Mouse (Mus musculus) heart, embryonic 12.5 days (tissue): ENCODE results near the gene Gm20708. TPM values are rescaled to one million over a fixed set of nuclear protein-coding genes. Genes with fewer than 3 reads are reported as not detected.
"Not testable (repeated sequence)": the region's sequence is repeated elsewhere in the genome, so short reads cannot be mapped to it uniquely, and the experiment has no call there.

Experiments
- ATAC-seq: fragments of 200-750 bp; cut with Nextera tagmentation; 2 replicates; pipeline ENCODE4 v1.8.0; 2017; ENCODE audit warnings: moderate TSS enrichment, moderate library complexity; ENCODE audit not compliant: insufficient number of reproducible peaks, low FRiP score
- H3K27ac ChIP-seq: fragments of 300-500 bp; sonication (generic); 2 replicates; pipeline ENCODE4 v1.5.1; 2016; ENCODE audit warnings: mild to moderate bottlenecking, moderate library complexity; ENCODE audit not compliant: poor library complexity, severe bottlenecking
- H3K27me3 ChIP-seq: fragments of 300-500 bp; sonication (generic); replicated peaks from 2 replicates; pipeline ENCODE4 v1.6.1; 2016; ENCODE audit warnings: mild to moderate bottlenecking, moderate library complexity
- H3K36me3 ChIP-seq: fragments of 300-500 bp; sonication (generic); 2 replicates; pipeline ENCODE4 v1.6.1; 2016; ENCODE audit warnings: mild to moderate bottlenecking, moderate library complexity
- H3K4me1 ChIP-seq: fragments of 300-500 bp; sonication (generic); replicated peaks from 2 replicates; pipeline ENCODE4 v1.6.1; 2016; ENCODE audit warnings: mild to moderate bottlenecking
- H3K4me2 ChIP-seq: fragments of 300-500 bp; sonication (generic); 2 replicates; pipeline ENCODE4 v1.6.1; 2016; ENCODE audit warnings: mild to moderate bottlenecking, moderate library complexity
- H3K4me3 ChIP-seq: fragments of 300-500 bp; sonication (generic); 2 replicates; pipeline ENCODE4 v1.5.1; 2016; ENCODE audit warnings: mild to moderate bottlenecking
- H3K9ac ChIP-seq: fragments of 300-500 bp; sonication (generic); 2 replicates; pipeline ENCODE4 v1.6.1; 2016; ENCODE audit warnings: mild to moderate bottlenecking, moderate library complexity
- H3K9me3 ChIP-seq: fragments of 300-500 bp; sonication (generic); replicated peaks from 2 replicates; pipeline ENCODE4 v1.6.1; 2016; ENCODE audit warnings: mild to moderate bottlenecking, moderate library complexity
- WGBS: fragments of 180-500 bp; shearing (Covaris S2); methylation state at CpG from one replicate; pipeline ENCODE4 v1.1.7; 2016; 5-methylcytosine and 5-hydroxymethylcytosine counted together
- polyA plus RNA-seq: library from polyadenylated mRNA; unstranded; fragments of >200 nt; fragmentation: Nextera tagmentation; extraction: Ambion mirVana; gene quantifications from 2 replicates; pipeline ENCODE4 v1.2.1, GENCODE M21; 2016

The Gm20708 gene
- polyA plus RNA-seq, 1 experiment from 2014 or later = 0.78 TPM

DNA sequence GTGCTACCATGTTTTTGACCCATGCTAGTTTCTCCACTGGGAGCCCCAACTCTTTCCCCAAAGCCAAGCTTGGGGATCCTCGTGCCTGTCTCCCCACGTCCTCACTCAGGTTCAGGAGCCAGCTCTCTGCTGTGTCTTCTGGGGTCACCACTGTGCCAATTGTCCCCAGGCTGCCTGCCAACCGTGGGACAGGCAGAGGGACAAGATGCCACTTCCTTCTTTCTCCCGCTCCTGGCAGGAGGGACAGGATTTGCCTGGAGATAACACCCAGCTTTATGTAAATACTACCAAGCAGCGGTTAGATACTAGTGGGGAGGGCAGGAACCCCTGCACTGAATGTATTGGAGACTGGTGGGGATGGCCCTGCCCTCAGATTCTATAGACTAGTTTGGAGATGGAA is 4.4 kb downstream of the Gm20708 start:
- Histone ChIP-seq H3K36me3 (peaks cover 71% of the 10 kb centered on the region), H3K9me3 (no peaks in the 10 kb centered on the region), H3K27ac (no peak overlapping the region), H3K27me3 (no peaks in the 10 kb centered on the region), H3K9ac (no peak overlapping the region), H3K4me3 (no peak overlapping the region), H3K4me2 (no peak overlapping the region), H3K4me1 (peaks cover 40% of the 10 kb centered on the region)
- no peak for ATAC-seq
- WGBS = 62% methylated on average over 5 of the region's 5 CpGs

DNA sequence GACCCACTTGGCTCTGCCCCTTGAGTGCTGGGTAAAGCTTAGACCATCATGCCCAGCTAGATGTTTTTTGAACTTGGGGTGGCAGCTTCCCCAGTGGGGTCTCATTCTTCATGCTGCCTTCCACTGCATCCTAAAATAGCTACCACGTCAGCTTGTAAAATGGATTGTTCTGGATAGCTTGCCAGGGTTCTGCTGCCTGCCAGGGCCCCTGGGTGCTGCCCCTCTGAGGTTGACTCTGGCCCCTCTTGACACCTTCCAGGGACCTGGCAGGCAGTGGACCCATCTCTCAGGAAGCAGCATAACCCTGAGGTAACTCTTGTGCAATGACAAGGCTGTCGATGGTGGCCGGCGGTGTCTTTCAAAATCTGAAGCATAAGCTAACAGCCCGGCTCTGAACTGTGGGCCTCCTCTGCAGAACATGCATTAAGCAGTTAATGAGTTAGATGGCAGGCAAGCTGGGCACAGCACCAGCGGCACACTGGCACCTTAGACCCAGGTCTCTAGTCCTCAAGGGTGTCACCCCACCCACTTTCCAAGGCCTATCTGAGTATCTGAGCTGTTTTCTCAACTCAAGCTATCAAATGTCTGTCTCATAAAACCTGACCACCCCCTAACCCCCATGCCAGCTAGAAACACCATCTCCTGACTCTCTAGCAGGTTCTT is 5.4 kb downstream of the Gm20708 start:
- H3K36me3 ChIP-seq = peaks cover 80% of the 10 kb centered on the region
- H3K27ac ChIP-seq = no peak overlapping the region
- no peaks in the 10 kb centered on the region for H3K27me3 ChIP-seq
- 88% methylated on average over 6 of the region's 6 CpGs for WGBS
- H3K4me1 ChIP-seq = peaks cover 45% of the 10 kb centered on the region
- no peaks in the 10 kb centered on the region for H3K9me3 ChIP-seq
- no peak overlapping the region for H3K4me2 ChIP-seq
- H3K4me3 ChIP-seq = no peak overlapping the region
- ATAC-seq = no peak
- no peak overlapping the region for H3K9ac ChIP-seq

GRCm38 (mm10) chr11:117815850-117816249 is 6.4 kb downstream of the Gm20708 start:
- H3K36me3 ChIP-seq = peaks cover 91% of the 10 kb centered on the region
- peaks cover 42% of the 10 kb centered on the region for H3K4me1 ChIP-seq
- not testable (repeated sequence) for H3K9ac ChIP-seq, H3K4me2 ChIP-seq, H3K27ac ChIP-seq, H3K4me3 ChIP-seq, ATAC-seq, H3K9me3 ChIP-seq, H3K27me3 ChIP-seq
- WGBS = 77% methylated on average over 9 of the region's 9 CpGs

DNA sequence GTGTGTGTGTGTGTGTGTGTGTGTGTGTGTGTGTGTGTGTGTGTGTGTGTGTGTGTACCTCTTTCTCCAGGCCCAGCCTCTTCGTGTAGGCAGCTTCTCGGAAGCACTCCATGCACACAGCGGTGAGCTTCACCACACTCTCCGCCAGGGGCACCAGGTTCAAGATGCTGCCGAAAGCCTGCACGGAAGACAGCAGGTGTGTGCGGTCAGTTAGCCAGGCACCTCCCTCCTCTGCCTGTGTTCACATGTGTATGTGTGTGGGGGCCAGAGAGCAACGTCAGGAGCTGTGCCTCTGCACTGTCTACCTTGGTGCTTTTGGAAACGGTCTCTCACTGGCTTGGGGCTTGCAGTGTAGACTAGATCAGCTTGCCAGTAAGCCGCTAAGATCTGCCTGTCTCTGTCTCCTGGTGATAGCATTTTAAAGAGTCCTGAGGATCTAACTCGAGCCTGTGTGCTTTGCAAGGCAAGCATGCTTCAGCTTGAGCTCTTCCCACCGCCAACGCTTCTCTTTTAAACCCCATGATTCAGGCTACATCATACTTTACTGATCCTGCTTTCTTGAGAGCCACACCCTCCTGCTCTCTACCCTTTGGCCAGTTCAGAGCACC is 7.0 kb downstream of the Gm20708 start:
- no peak for ATAC-seq
- Histone ChIP-seq H3K4me3 (no peak overlapping the region), H3K9ac (no peak overlapping the region), H3K4me2 (no peak overlapping the region), H3K4me1 (peaks cover 36% of the 10 kb centered on the region), H3K9me3 (no peaks in the 10 kb centered on the region), H3K27ac (no peak overlapping the region), H3K27me3 (no peaks in the 10 kb centered on the region), H3K36me3 (peaks cover 97% of the 10 kb centered on the region)
- WGBS = 91% methylated on average over 13 of the region's 13 CpGs

DNA sequence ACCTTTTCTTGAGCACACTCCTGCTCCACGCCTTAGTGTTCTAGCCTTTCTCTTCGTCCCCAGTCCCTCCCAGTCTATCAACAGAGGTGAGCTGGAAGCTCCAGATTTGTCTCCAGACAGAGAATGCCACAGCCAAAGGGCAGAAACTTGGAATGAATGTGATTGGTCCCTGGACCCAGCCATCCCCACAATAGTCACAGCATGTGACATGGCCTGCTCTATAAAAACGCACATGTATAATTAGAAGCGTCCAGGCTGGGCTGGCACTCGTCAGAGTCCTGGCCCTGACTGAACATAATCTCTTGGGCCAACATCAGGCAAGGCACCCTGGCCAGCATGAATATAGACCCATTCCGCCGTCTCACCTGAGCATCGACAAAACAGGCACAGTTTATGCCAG is 9.6 kb downstream of the Gm20708 start:
- no peaks in the 10 kb centered on the region for H3K27me3 ChIP-seq
- peak overlapping the region; percentile 9; the same call in 1 of the 2 replicates for H3K9ac ChIP-seq
- H3K4me1 ChIP-seq = peaks cover 49% of the 10 kb centered on the region
- WGBS = 68% methylated on average over 8 of the region's 8 CpGs
- no peak overlapping the region for H3K4me3 ChIP-seq
- no peaks in the 10 kb centered on the region for H3K9me3 ChIP-seq
- H3K27ac ChIP-seq = peak overlapping the region; percentile 40; the same call in 1 of the 2 replicates
- no peak overlapping the region for H3K4me2 ChIP-seq
- peaks cover 96% of the 10 kb centered on the region for H3K36me3 ChIP-seq
- no peak for ATAC-seq

GRCm38 (mm10) chr11:117820173-117820572 is 10.7 kb downstream of the Gm20708 start:
- no peak overlapping the region for H3K9ac ChIP-seq
- peaks cover 49% of the 10 kb centered on the region for H3K4me1 ChIP-seq
- 0 out of 2 replicates have a peak overlapping the region, but pooled peaks have one; percentile 21 for H3K27ac ChIP-seq
- no peaks in the 10 kb centered on the region for H3K27me3 ChIP-seq
- H3K36me3 ChIP-seq = peaks cover 85% of the 10 kb centered on the region
- no peak for ATAC-seq
- 90% methylated on average over 7 of the region's 7 CpGs for WGBS
- H3K4me3 ChIP-seq = no peak overlapping the region
- H3K9me3 ChIP-seq = no peaks in the 10 kb centered on the region
- H3K4me2 ChIP-seq = no peak overlapping the region

- H3K27ac ChIP-seq = no peak overlapping the region
- no peaks in the 10 kb centered on the region for H3K9me3 ChIP-seq
- H3K4me2 ChIP-seq = no peak overlapping the region
- no peak for ATAC-seq
- H3K4me1 ChIP-seq = peaks cover 55% of the 10 kb centered on the region
- no peak overlapping the region for H3K4me3 ChIP-seq
- no peak overlapping the region for H3K9ac ChIP-seq
- no peaks in the 10 kb centered on the region for H3K27me3 ChIP-seq
- H3K36me3 ChIP-seq = peaks cover 68% of the 10 kb centered on the region
- 91% methylated on average over 9 of the region's 9 CpGs for WGBS
These were observed 12.4 kb downstream of the Gm20708 start for GRCm38 (mm10) chr11:117821868-117822267.

DNA sequence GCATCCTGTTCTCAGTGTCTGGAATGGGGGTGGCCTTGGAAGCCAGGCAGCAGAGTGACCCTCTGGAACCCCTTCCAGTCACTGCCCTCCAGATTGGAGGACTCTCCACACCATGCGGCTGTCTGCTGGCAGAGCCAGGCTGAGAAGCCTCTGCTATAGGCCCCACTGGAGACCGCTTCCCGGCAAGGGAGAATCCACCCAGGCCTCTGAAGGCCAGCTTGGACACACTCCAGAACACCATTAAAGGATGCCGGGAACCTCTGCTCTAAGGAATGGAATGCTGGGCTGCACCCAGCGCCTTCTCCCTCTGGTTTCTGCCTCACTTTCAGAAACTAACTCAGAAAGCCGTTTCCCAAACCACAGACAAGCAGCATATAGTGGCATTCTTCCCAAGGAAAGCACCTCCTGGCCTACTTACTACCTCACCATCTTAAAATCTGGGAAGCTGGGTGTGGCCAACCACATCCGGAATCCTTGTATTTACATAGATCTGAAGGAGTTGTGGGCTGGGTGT is 13.3 kb downstream of the Gm20708 start:
- ATAC-seq = no peak
- Histone ChIP-seq H3K4me2 (0 out of 2 replicates have a peak overlapping the region, but pooled peaks have one; percentile 2), H3K27ac (peak overlapping the region; percentile 34; the same call in 1 of the 2 replicates), H3K9me3 (no peaks in the 10 kb centered on the region), H3K36me3 (peaks cover 59% of the 10 kb centered on the region), H3K27me3 (no peaks in the 10 kb centered on the region), H3K9ac (0 out of 2 replicates have a peak overlapping the region, but pooled peaks have one; percentile 1), H3K4me3 (no peak overlapping the region), H3K4me1 (peaks cover 64% of the 10 kb centered on the region)
- 65% methylated on average over 7 of the region's 7 CpGs for WGBS

GRCm38 (mm10) chr11:117823411-117823810 is 13.9 kb downstream of the Gm20708 start:
- ATAC-seq = no peak
- Histone ChIP-seq H3K4me1 (peaks cover 70% of the 10 kb centered on the region), H3K4me3 (no peak overlapping the region), H3K9ac (0 out of 2 replicates have a peak overlapping the region, but pooled peaks have one; percentile 1), H3K27ac (peak overlapping the region; percentile 34; the same call in 1 of the 2 replicates), H3K27me3 (no peaks in the 10 kb centered on the region), H3K9me3 (no peaks in the 10 kb centered on the region), H3K4me2 (0 out of 2 replicates have a peak overlapping the region, but pooled peaks have one; percentile 92), H3K36me3 (peaks cover 52% of the 10 kb centered on the region)
- WGBS = 90% methylated on average over 6 of the region's 6 CpGs

DNA sequence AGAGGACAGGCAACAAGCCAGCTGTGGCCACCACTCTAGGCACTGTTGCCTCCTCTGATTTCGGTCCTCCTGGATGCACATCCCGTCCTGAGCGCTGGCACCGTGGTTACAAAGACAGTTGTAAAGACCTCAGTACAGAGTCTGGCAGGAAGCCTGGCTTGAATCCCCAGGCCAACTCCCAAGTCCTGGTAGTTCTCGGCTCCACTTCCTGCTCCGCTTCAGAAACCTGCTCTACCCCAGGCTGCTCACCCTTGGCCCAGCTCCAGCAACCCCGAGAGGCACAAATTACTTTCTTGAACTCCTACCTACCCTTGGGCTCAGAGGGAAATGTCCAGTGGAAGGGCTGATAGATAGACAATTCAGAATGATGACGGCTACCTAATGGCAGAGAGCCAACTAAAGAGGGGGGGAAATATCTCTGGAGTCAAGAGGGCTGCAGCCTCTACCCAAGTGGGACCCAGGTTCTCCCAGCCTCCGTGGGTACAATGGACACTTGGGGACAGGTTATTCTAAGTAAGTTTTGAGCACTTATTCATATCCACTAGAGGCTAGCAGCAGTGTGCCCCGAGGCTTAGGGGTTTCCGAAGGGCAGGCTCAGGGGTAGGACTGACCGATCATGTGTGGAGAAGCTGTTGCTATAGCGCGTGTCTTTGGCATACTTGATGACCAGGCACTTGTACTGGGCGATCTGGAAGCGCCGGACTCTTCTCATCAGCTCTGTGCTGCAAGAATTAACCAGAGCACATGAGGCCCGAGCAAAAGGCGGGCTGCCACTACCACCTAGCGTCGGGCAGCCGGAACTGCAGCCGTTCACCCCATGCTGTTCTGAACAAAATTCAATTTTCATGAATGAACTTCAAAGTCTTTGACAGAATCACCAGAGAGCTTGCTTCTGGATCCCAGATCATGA is 14.8 kb downstream of the Gm20708 start:
- WGBS = 19% methylated on average over 23 of the region's 23 CpGs
- Histone ChIP-seq H3K4me2 (peak overlapping the region; percentile 92), H3K9me3 (no peaks in the 10 kb centered on the region), H3K9ac (peak overlapping the region; percentile 89), H3K27me3 (no peaks in the 10 kb centered on the region), H3K27ac (peak overlapping the region; percentile 48), H3K4me3 (peak overlapping the region; percentile 69), H3K4me1 (peaks cover 71% of the 10 kb centered on the region), H3K36me3 (peaks cover 44% of the 10 kb centered on the region)
- ATAC-seq = peak; percentile 63
